Mouse (Mus musculus) macrophage (primary cell): ENCODE measurements around the gene Rin2. TPM values are rescaled to one million over a fixed set of nuclear protein-coding genes. Genes with fewer than 3 reads are reported as not detected.

Experiments used
- H3K27ac ChIP-seq: fragments of 350-480 bp; formaldehyde crosslinking; 2 replicates; pipeline ENCODE4 v1.9.0; 2021
- H3K36me3 ChIP-seq: fragments of 350-480 bp; formaldehyde crosslinking; 2 replicates; pipeline ENCODE4 v1.9.0; 2021; ENCODE audit errors: inconsistent target
- H3K4me3 ChIP-seq: fragments of 350-480 bp; formaldehyde crosslinking; 2 replicates; pipeline ENCODE4 v1.9.0; 2021; ENCODE audit errors: inconsistent target
- H3K79me2 ChIP-seq: fragments of 350-480 bp; formaldehyde crosslinking; 2 replicates; pipeline ENCODE4 v1.9.0; 2021; ENCODE audit errors: inconsistent target
- WGBS: methylation state at CpG from one replicate; pipeline ENCODE4 v1.1.7; 2026; ENCODE audit warnings: inconsistent platforms; ENCODE audit not compliant: missing documents; 5-methylcytosine and 5-hydroxymethylcytosine counted together
- polyA plus RNA-seq: library from polyadenylated mRNA; stranded (reverse); fragments of 250-400 nt; gene quantifications from 3 replicates; pipeline ENCODE4 v1.2.4, GENCODE M21; 2018; ENCODE audit warnings: inconsistent platforms

Rin2 gene
- polyA plus RNA-seq, 1 experiment from 2014 or later: 29.2 TPM

DNA sequence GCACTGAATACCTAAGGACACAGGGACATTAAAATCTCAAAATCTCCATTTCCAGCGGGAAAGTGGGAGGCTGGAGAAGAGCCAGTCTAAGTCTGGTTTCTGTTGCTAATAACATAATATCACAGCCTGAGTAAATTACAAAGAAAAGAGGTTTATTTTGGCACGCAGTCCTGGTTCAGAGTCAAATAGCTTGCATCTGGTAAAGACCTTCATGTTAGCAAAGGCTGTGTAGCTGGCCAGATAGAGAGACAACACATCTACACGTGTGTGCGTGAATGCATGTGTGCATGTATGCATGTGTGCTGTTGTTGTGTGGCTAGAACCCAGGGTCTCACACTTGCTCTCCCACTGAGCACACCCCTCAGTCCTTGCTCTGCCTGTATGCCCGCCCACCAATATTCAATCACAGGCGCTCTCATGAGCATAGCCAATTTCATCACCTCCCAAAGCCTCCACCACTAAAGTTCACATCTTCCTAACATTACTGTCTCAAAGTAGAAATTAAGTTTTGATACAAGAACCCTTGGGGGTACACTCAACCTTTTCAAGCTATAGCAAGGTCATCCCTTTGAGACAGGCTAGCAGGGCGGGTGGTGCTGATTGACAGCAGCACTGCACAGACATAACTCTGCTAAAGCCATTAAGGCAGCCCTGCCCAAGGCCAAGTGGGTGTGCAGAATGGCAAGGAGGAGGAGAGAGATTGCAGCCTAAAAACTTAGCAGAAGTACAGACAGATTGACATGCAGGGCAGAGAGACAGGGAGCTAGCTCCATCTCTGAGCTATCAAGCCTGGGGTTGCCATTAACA, 95.9 kb downstream of the Rin2 start:
- H3K36me3 ChIP-seq: no peaks in the 10 kb centered on the region
- no peak overlapping the region for H3K4me3 ChIP-seq
- H3K79me2 ChIP-seq: no peaks in the 10 kb centered on the region
- WGBS: 93% methylated on average over 7 of the region's 7 CpGs
- H3K27ac ChIP-seq: no peak overlapping the region

GRCm38 (mm10) chr2:145783247-145783646, 108.2 kb downstream of the Rin2 start:
- no peak overlapping the region for H3K27ac ChIP-seq
- no peaks in the 10 kb centered on the region for H3K79me2 ChIP-seq
- 56% methylated on average over 6 of the region's 6 CpGs for WGBS
- H3K4me3 ChIP-seq: no peak overlapping the region
- H3K36me3 ChIP-seq: no peaks in the 10 kb centered on the region

DNA sequence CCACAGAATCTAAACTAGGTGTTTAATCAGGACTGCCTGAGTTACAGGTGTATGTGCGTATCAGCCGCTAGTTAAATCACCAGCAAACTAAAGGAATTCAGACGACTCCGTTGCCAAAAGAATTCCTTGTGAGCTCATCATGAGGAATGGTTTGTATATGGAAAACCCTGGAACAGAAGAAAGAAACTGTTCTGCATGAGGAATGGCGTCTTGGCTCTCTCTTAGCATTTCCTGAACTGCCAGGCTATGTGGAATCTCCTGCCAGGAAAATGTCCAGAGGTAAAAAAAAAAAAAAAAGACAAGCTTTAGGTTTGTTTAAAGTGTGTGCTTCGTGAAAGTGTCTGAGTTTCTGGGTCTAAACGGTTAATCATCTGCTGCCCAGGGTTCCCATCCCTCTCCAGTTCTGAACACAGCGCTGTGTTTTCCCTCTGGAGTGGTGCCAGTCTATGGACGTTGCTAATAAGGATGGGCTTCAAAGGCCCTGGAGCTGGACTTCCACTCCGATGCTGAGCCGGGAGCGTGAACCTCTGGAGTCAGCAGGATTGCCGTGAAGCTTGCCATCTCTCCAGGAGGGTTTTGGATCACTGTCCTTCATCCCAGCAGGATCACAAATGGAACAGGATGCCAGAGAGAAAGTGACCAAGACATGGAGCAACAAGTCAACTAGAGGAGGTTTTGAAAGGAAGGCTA, 109.4 kb downstream of the Rin2 start:
- Histone ChIP-seq H3K27ac (no peak overlapping the region), H3K36me3 (no peaks in the 10 kb centered on the region), H3K79me2 (no peaks in the 10 kb centered on the region), H3K4me3 (no peak overlapping the region)
- whole genome bisulfite sequencing: 88% methylated on average over 13 of the region's 13 CpGs

DNA sequence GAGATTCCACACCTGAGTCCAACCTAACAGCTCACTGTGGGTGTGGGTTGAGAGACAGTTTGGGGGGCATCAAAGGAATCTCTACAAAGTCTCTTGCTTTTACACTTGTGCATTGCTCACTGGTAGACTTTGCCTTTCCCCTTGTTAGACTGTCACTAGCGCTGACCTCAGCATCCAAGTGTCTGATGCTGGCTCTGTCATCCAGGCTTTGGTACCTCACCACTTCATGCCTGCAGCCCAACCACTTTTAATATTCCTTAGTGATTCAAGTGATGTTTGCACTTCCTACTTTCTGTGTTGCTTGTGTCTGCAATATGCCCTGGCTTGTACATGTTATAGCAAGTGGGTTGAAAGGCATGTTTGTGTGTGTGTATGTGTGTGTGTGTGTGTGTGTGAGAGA, 109.9 kb downstream of the Rin2 start:
- Histone ChIP-seq H3K27ac (no peak overlapping the region), H3K36me3 (no peaks in the 10 kb centered on the region), H3K79me2 (no peaks in the 10 kb centered on the region), H3K4me3 (no peak overlapping the region)
- 90% methylated on average over 1 of the region's 1 CpGs for WGBS

GRCm38 (mm10) chr2:145785758-145786617, 111.0 kb downstream of the Rin2 start:
- H3K36me3 ChIP-seq: no peaks in the 10 kb centered on the region
- H3K4me3 ChIP-seq: no peak overlapping the region
- H3K27ac ChIP-seq: no peak overlapping the region
- no peaks in the 10 kb centered on the region for H3K79me2 ChIP-seq
- WGBS: 12% methylated on average over 18 of the region's 18 CpGs

DNA sequence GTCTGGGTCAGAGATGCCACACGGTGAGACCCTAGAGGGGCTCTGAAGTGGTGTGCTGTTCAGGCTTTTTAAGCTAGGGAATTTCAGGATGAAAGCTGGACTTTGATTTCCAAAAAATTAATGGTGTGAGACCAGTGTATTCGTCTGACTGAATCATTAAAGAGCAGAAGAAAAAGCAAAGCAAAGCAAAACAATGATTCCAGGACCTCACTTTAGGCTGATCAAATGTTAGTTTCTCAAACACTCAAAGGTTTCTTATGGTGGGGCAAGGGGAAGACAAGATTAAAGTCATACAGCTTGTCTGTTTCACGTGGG, 111.6 kb downstream of the Rin2 start:
- WGBS: 22% methylated on average over 3 of the region's 3 CpGs
- H3K4me3 ChIP-seq: no peak overlapping the region
- H3K36me3 ChIP-seq: no peaks in the 10 kb centered on the region
- no peak overlapping the region for H3K27ac ChIP-seq
- H3K79me2 ChIP-seq: no peaks in the 10 kb centered on the region

- Histone ChIP-seq H3K4me3 (no peak overlapping the region), H3K79me2 (no peaks in the 10 kb centered on the region), H3K36me3 (no peaks in the 10 kb centered on the region), H3K27ac (no peak overlapping the region)
- 95% methylated on average over 7 of the region's 7 CpGs for WGBS
Measured at GRCm38 (mm10) chr2:145787486-145787885, 112.5 kb downstream of the Rin2 start.

- no peaks in the 10 kb centered on the region for H3K36me3 ChIP-seq
- no peaks in the 10 kb centered on the region for H3K79me2 ChIP-seq
- no peak overlapping the region for H3K27ac ChIP-seq
- no peak overlapping the region for H3K4me3 ChIP-seq
- 97% methylated on average over 3 of the region's 3 CpGs for WGBS
Measured at GRCm38 (mm10) chr2:145788562-145789346, 113.7 kb downstream of the Rin2 start.

DNA sequence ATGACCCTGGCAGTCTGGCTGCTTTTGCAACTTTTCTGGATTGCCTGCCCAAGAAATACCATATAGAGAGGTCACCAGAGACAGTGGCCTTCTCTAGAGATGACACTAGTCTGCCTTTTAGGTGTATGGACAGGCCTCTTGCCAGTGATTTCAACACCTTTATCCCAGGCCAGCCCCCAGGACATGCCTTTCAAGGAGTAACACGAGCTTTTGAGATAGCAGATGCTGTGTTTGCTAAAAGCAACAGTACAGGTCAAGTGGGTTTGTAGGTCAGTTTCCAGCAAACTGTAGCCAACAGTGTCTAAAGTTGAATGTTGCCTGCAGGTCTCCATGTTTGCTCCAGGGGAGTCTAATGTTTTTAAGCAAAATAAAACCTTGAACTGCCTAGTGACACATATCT, 118.7 kb downstream of the Rin2 start:
- 81% methylated on average over 1 of the region's 1 CpGs for WGBS
- H3K4me3 ChIP-seq: no peak overlapping the region
- H3K79me2 ChIP-seq: no peaks in the 10 kb centered on the region
- no peak overlapping the region for H3K27ac ChIP-seq
- no peaks in the 10 kb centered on the region for H3K36me3 ChIP-seq

- no peak overlapping the region for H3K27ac ChIP-seq
- 45% methylated on average over 5 of the region's 5 CpGs for WGBS
- no peaks in the 10 kb centered on the region for H3K36me3 ChIP-seq
- H3K79me2 ChIP-seq: no peaks in the 10 kb centered on the region
- no peak overlapping the region for H3K4me3 ChIP-seq
Measured at GRCm38 (mm10) chr2:145794318-145794954, 119.4 kb downstream of the Rin2 start.

GRCm38 (mm10) chr2:145797851-145798250, 122.8 kb downstream of the Rin2 start:
- H3K4me3 ChIP-seq: no peak overlapping the region
- H3K79me2 ChIP-seq: no peaks in the 10 kb centered on the region
- no peaks in the 10 kb centered on the region for H3K36me3 ChIP-seq
- WGBS: 78% methylated on average over 1 of the region's 1 CpGs
- no peak overlapping the region for H3K27ac ChIP-seq

- Histone ChIP-seq H3K4me3 (no peak overlapping the region), H3K79me2 (no peaks in the 10 kb centered on the region), H3K36me3 (no peaks in the 10 kb centered on the region), H3K27ac (no peak overlapping the region)
- WGBS: 96% methylated on average over 3 of the region's 3 CpGs
Measured at GRCm38 (mm10) chr2:145798954-145799353, 123.9 kb downstream of the Rin2 start.

- H3K79me2 ChIP-seq: no peaks in the 10 kb centered on the region
- no peak overlapping the region for H3K4me3 ChIP-seq
- H3K36me3 ChIP-seq: no peaks in the 10 kb centered on the region
- H3K27ac ChIP-seq: no peak overlapping the region
- WGBS: 88% methylated on average over 6 of the region's 9 CpGs
Measured at GRCm38 (mm10) chr2:145801322-145802052, 126.5 kb downstream of the Rin2 start.
